Comparison of ENCODE assay signal across 9 mouse cellular contexts in the genomic region with DNA sequence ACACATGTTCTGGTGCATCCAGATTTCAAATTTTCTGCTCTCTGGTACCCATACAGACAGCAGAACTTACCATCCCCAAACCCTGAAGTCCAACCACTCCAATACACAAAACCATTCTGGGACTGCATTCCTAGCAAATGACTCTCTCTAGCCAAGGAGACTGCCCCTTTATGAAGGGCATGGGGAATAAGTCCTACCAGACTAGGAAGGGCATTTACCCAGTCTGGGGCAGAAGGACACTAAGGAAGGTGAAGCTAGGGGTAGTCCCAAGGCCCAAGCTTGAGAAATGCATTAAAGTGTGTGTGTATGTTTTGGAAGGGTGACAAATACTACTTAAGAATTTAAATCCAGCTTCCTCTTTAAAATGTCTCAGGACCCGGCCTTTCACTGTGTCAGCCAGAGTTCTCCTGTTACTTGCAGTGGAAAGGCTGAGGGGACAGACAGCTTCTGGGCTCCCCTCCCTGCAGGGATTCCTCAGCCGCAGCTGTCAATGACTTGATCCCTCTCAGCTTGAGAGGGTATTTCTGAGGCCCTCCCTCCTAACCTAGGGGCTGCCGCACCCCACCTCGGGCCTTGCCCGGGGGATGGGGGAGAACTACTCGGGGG.
DNase-seq lines count a peak whose midpoint lies in the region; ATAC-seq and TF ChIP-seq lines count a peak whose summit lies in the region.
"Had no signal": no experiment of that assay in that cellular context is flagged by ENCODE, and none has a peak within 500 bp of the region (broad histone marks: within the 10 kb centered on the region; RNA-seq: fewer than 3 reads in every experiment).

No protein-coding gene starts in this region.

- ATAC-seq in erythroblast, adult 5-6 weeks (replicated peaks; ENCODE audit: low FRiP score, poor library complexity, severe bottlenecking), result no peak
- ATAC-seq in liver, embryonic 14.5 days (ENCODE audit: insufficient read depth), result no peak
- ATAC-seq in neural tube, embryonic 14.5 days (ENCODE audit: low read depth), result 0 out of 2 replicates have a peak, but pooled peaks have one; percentile 0

- H3K4me3 ChIP-seq in erythroblast, embryonic 14.5 days (replicated peaks), result peak overlapping the region; percentile 50
- peak overlapping the region; percentile 51 to 52 for H3K4me3 ChIP-seq in liver, embryonic 14.5 days (ENCODE audit: insufficient read depth in 1 of 2, low read depth in 2 of 2, low read length in 2 of 2)
- peak overlapping the region; percentile 74 for H3K4me3 ChIP-seq in neural tube, embryonic 14.5 days (ENCODE audit: low read depth, low read length)

- peak overlapping the region; percentile 54 for H3K4me2 ChIP-seq in liver, embryonic 14.5 days (ENCODE audit: low read depth)
- H3K4me2 ChIP-seq in neural tube, embryonic 14.5 days (ENCODE audit: low read depth, low read length), result peak overlapping the region; percentile 94

- no peak overlapping the region for H3K9ac ChIP-seq in liver, embryonic 14.5 days (replicated peaks)
- peak overlapping the region; percentile 88 for H3K9ac ChIP-seq in neural tube, embryonic 14.5 days (replicated peaks; ENCODE audit: low read depth, low read length)

- DNase-seq in brain, adult 2 months (ENCODE audit: low read depth, low spot score), result peak; percentile 20
- DNase-seq in heart, postnatal 4 days, result peak; percentile 52
- DNase-seq in liver, embryonic 14.5 days (ENCODE audit: low read depth in 3 of 3, low spot score in 3 of 3), result no peak
- DNase-seq in cerebellum, postnatal 4 days (ENCODE audit: low spot score in 2 of 2), result no peak
- no peak for DNase-seq in cerebellum, adult 11-12 months

- peaks cover 62% of the 10 kb centered on the region for H3K27me3 ChIP-seq in erythroblast, embryonic 14.5 days (ENCODE audit: control insufficient read depth)
- H3K27me3 ChIP-seq in liver, embryonic 14.5 days (ENCODE audit: control insufficient read depth, insufficient read depth, low read length), result peaks cover 30% of the 10 kb centered on the region
- H3K27me3 ChIP-seq in neural tube, embryonic 14.5 days (ENCODE audit: control insufficient read depth, insufficient read depth, low read length), result peaks cover 7% of the 10 kb centered on the region
- H3K27me3 ChIP-seq: Patski had no signal

- no peaks in the 10 kb centered on the region for H3K36me3 ChIP-seq in erythroblast, embryonic 14.5 days (ENCODE audit: control insufficient read depth)
- H3K36me3 ChIP-seq in liver, embryonic 14.5 days (replicated peaks; ENCODE audit: control insufficient read depth, insufficient read depth, low read depth), result no peaks in the 10 kb centered on the region
- no peaks in the 10 kb centered on the region for H3K36me3 ChIP-seq in neural tube, embryonic 14.5 days (ENCODE audit: control insufficient read depth, insufficient read depth, low read length)

- H3K9me3 ChIP-seq in erythroblast, embryonic 14.5 days (ENCODE audit: control insufficient read depth, low read length), result no peaks in the 10 kb centered on the region
- no peaks in the 10 kb centered on the region for H3K9me3 ChIP-seq in liver, embryonic 14.5 days (ENCODE audit: control insufficient read depth, low read length)
- no peaks in the 10 kb centered on the region for H3K9me3 ChIP-seq in neural tube, embryonic 14.5 days (ENCODE audit: control insufficient read depth, low read length)

- 8% methylated on average over 6 of the region's 6 CpGs for WGBS in liver, embryonic 14.5 days (ENCODE audit: insufficient replicate concordance)
- WGBS in neural tube, embryonic 14.5 days, result 0% methylated on average over 6 of the region's 6 CpGs

- peaks cover 2% of the 10 kb centered on the region; the same call in 1 of the 2 replicates for H3K4me1 ChIP-seq in erythroblast, embryonic 14.5 days (ENCODE audit: control insufficient read depth)
- peaks cover 0 to 15% of the 10 kb centered on the region in 2 experiments; a peak in 1 of 4 replicates for H3K4me1 ChIP-seq in liver, embryonic 14.5 days (replicated peaks; ENCODE audit: control insufficient read depth in 2 of 2, insufficient read depth in 2 of 2, low read length in 1 of 2)
- H3K4me1 ChIP-seq in neural tube, embryonic 14.5 days (ENCODE audit: control insufficient read depth, insufficient read depth, low read length), result peaks cover 27% of the 10 kb centered on the region

- no peak for TF ChIP-seq CTCF in liver, embryonic 14.5 days (IDR thresholded peaks at IDR 0.05; ENCODE audit: low read depth)

- H3K27ac ChIP-seq in liver, embryonic 14.5 days, result no peak overlapping the region
- H3K27ac ChIP-seq in neural tube, embryonic 14.5 days (ENCODE audit: low read depth, low read length), result peak overlapping the region; percentile 78

- no peak for TF ChIP-seq EP300 in liver, embryonic 14.5 days (IDR thresholded peaks at IDR 0.05; ENCODE audit: low read depth)

Comparison
In these comparisons a context has a peak if more than half of its experiments do, and no peak if none do; other contexts are left out.
1. DNase-seq: peak in brain, adult 2 months (single experiment) and heart, postnatal 4 days (single experiment); none in liver, embryonic 14.5 days (0 of 3), cerebellum, postnatal 4 days (0 of 2) and cerebellum, adult 11-12 months (single experiment).
2. Peak in every context shown above with its lines, with median percentiles within 50 percentile points of each other: H3K4me3 ChIP-seq.